Mouse (Mus musculus) neural tube, embryonic 11.5 days (tissue): ENCODE measurements around the gene Commd4. TPM values are rescaled to one million over a fixed set of nuclear protein-coding genes. Genes with fewer than 3 reads are reported as not detected.

ENCODE experiments used
- polyA plus RNA-seq: library from polyadenylated mRNA; unstranded; fragments of >200 nt; fragmentation: Nextera tagmentation; extraction: Ambion mirVana; gene quantifications from 2 replicates; pipeline ENCODE4 v1.2.1, GENCODE M21; 2014

Commd4 gene
- polyA plus RNA-seq, 1 experiment from 2014 or later, result 99.0 TPM

Other genes with a start within 250 kb of the Commd4 start
- 4.3 and 6.5 TPM in 2 replicates for gene Snx33, start 230.0 kb downstream of the Commd4 start, polyA plus RNA-seq
- gene Imp3, start 220.9 kb downstream of the Commd4 start, polyA plus RNA-seq, result 60.2 and 67.4 TPM in 2 replicates
- gene Snupn, start 207.5 kb downstream of the Commd4 start, polyA plus RNA-seq, result 28.9 and 31.1 TPM in 2 replicates
- 35.5 and 36.5 TPM in 2 replicates for gene Ptpn9, start 163.4 kb downstream of the Commd4 start, polyA plus RNA-seq
- 55.3 and 57.1 TPM in 2 replicates for gene Sin3a, start 86.3 kb downstream of the Commd4 start, polyA plus RNA-seq
- gene Man2c1, start 27.6 kb downstream of the Commd4 start, polyA plus RNA-seq, result 23.9 and 29.4 TPM in 2 replicates
- gene Neil1, start 10.0 kb downstream of the Commd4 start, polyA plus RNA-seq, result 6.6 TPM in 2 replicates
- not detected in 2 replicates for gene Trcg1, start 78.2 kb upstream of the Commd4 start, polyA plus RNA-seq
- 11.3 and 11.6 TPM in 2 replicates for gene 1700017B05Rik, start 104.3 kb upstream of the Commd4 start, polyA plus RNA-seq